Mouse (Mus musculus): ENCODE results near the gene Fam213b.

Gene Fam213b

GRCm38 (mm10) chr4:154873186-154873585 lies 25.7 kb downstream of the Fam213b start:
- no peak for DNase-seq

- no peak for DNase-seq
Observed at GRCm38 (mm10) chr4:154871757-154872251, 27.1 kb downstream of the Fam213b start.

GRCm38 (mm10) chr4:154870721-154871120 lies 28.2 kb downstream of the Fam213b start:
- DNase-seq = no peak

GRCm38 (mm10) chr4:154869440-154869839 lies 29.5 kb downstream of the Fam213b start, which contains the start of gene Mmel1:
Mmel1 (plus strand) TSS chr4:154869585.
- DNase-seq = no peak

GRCm38 (mm10) chr4:154867257-154867656 lies 31.7 kb downstream of the Fam213b start:
- DNase-seq = no peak

GRCm38 (mm10) chr4:154866391-154866790 lies 32.5 kb downstream of the Fam213b start:
- no peak for DNase-seq

- no peak for DNase-seq
Observed at GRCm38 (mm10) chr4:154864961-154865760, 33.8 kb downstream of the Fam213b start.

- DNase-seq = peak; percentile 87
Observed at GRCm38 (mm10) chr4:154864271-154864771, 34.6 kb downstream of the Fam213b start.

- DNase-seq = no peak
Observed at GRCm38 (mm10) chr4:154863436-154863935, 35.4 kb downstream of the Fam213b start.

GRCm38 (mm10) chr4:154861967-154862366 lies 37.0 kb downstream of the Fam213b start:
- no peak for DNase-seq

GRCm38 (mm10) chr4:154858601-154859000 lies 40.3 kb downstream of the Fam213b start:
- no peak for DNase-seq

GRCm38 (mm10) chr4:154857366-154858240 lies 41.3 kb downstream of the Fam213b start:
- no peak for DNase-seq

- DNase-seq = no peak
Observed at GRCm38 (mm10) chr4:154856882-154857281, 42.1 kb downstream of the Fam213b start.

GRCm38 (mm10) chr4:154856480-154856837 lies 42.5 kb downstream of the Fam213b start:
- DNase-seq = no peak

- DNase-seq = peak; percentile 65
Observed at GRCm38 (mm10) chr4:154855721-154856479, 43.0 kb downstream of the Fam213b start.

- no peak for DNase-seq
Observed at GRCm38 (mm10) chr4:154854676-154855345, 44.1 kb downstream of the Fam213b start.

- DNase-seq = no peak
Observed at GRCm38 (mm10) chr4:154853881-154854280, 45.1 kb downstream of the Fam213b start.

GRCm38 (mm10) chr4:154852696-154853095 lies 46.2 kb downstream of the Fam213b start:
- DNase-seq = no peak

Data from liver (tissue).